Mouse (Mus musculus): Measurements from ENCODE around the gene Ppp2r1a.

Gene Ppp2r1a

GRCm38 (mm10) chr17:20944985-20945891 lies at the start of gene Ppp2r1a:
Gene Ppp2r1a (plus strand): TSS chr17:20945311.
- peak; percentile 99 for DNase-seq (ENCODE audit: low read depth)

- DNase-seq (ENCODE audit: low read depth): no peak
These were observed 40.1 kb upstream of the Ppp2r1a start, which contains the start of gene Vmn1r231 for GRCm38 (mm10) chr17:20904991-20905390. Gene Vmn1r231 (minus strand): TSS chr17:20905091.

- no peak for DNase-seq (ENCODE audit: low read depth)
These were observed 25.5 kb upstream of the Ppp2r1a start, which contains the start of gene Vmn1r232 for GRCm38 (mm10) chr17:20919614-20920013. Gene Vmn1r232 (minus strand): TSS chr17:20919714.

GRCm38 (mm10) chr17:20944226-20944625 lies 885 bp upstream of the Ppp2r1a start:
- peak; percentile 50 for DNase-seq (ENCODE audit: low read depth)

DNA sequence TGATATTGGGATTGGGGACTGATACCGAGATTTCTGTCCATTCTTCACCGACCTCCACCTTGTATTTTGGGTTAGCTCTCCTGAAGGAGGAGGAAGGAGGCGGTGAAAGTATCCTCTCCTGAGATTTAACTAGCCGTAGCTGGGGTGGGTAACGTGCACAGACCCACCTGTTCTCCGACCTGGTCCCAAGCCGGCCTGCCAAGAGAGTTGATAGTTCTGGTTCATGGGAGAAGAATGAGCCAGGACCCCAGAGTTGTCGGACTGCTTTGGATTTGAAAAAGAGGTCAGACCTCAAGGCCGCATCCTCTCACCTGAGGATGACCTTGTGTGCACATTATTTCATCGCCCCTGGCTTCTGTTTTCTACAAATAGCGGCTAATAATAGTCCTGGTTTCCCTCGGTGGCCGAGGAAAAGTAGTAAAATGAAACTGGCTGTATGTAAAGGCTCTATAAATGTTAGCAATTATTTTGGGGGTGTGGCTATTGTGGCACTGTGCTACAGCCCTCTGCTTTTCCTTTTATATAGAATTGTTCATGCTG lies 985 bp downstream of the Ppp2r1a start:
- peak; percentile 34 for DNase-seq (ENCODE audit: low read depth)

DNA sequence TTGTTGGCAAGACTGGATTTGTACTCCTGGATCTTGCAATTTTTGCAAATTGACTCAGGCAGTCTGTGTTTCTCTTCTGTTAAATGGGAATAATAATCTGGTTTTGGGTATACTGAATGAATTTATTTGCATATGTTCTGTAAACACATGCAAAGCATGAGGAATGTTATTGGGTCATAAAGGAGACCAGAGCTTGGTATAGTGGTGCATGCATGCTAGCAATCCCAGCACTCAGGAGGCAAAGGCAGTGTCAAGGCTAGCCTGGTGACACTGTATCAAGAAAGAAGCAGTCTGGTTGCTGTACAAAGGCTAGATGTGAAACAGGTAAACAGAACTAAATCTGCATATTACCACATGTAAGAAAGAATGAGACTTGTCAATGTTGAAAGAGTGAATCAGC lies 1.5 kb downstream of the Ppp2r1a start:
- no peak for DNase-seq (ENCODE audit: low read depth)

DNA sequence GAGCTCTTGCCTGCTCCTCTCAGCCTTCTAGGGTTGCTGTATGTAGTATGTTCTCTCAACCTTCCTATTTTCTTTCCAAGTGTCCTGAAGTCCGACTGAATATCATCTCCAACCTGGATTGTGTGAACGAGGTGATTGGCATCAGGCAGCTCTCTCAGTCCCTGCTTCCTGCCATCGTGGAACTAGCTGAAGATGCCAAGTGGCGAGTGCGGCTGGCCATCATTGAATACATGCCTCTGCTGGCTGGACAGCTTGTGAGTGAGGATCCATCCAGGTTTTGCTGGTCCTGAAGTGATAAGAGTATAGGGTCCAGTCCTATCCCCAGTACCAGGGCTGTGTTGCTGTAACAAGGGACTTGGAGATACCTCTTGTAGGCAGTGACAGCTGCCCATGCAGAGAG lies 15.3 kb downstream of the Ppp2r1a start:
- no peak for DNase-seq (ENCODE audit: low read depth)

- DNase-seq (ENCODE audit: low read depth): no peak
These were observed 20.3 kb downstream of the Ppp2r1a start for GRCm38 (mm10) chr17:20965421-20965820.

DNA sequence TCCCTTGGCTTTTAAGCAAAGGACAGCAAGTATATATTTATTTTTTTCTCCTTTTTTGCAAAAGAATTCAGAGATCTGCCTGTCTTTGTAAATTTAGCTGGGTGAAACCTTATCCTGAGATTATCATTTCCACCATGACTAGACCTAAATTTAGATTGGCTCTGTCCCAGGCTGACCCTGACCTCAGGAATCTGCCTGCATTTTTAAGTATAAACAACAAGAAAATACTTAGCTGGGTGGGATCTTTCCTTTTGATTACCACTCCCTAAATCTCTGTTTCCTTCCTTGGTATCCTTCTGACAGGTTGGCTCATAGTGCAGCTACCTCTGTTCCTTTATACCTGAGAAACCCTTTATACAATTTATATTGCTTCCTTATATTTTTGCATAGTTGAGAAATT lies 21.6 kb downstream of the Ppp2r1a start:
- DNase-seq (ENCODE audit: low read depth): peak; percentile 17

DNA sequence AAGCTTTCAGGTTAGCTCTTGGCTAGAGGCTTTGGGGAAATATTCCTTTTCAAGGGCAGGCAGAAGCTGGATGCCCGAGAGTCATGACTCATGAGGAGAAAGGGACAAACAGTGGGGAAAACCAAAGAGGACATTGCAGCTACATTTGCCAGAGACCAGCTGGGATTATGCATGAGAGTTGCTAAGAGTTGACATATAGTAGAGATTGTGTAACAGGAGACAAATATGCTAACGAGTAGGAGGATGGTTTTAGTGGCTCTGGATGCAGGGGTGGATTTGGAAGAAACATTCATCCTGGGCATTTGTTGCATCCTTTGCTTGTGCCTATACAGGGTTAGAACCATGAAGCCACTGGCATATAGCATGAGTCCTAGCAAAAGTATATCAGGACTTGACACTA lies 48.6 kb downstream of the Ppp2r1a start:
- no peak for DNase-seq (ENCODE audit: low read depth)

DNA sequence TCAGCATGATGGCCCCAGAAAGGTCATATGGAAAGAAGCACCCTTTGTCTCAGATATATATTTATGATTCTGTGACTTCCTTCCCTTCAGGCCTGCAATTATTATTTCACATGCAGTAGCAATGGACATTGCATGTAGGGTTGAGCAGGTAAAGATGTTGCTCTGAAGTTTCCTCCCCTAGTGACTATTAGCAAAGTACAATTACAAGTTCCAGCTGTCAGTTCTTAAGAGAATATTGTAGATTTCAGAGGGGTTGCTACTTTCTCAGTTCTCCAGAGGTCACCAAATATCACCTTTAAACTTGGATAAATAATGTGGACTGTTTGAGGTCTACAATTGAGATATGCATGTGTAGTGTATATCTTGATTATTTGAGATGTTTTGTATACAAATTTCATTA lies 51.3 kb downstream of the Ppp2r1a start, which contains the start of gene Vmn1r233:
Vmn1r233 (minus strand) TSS at position 101 of the 400 bp plus-strand sequence.
- DNase-seq (ENCODE audit: low read depth): no peak

DNA sequence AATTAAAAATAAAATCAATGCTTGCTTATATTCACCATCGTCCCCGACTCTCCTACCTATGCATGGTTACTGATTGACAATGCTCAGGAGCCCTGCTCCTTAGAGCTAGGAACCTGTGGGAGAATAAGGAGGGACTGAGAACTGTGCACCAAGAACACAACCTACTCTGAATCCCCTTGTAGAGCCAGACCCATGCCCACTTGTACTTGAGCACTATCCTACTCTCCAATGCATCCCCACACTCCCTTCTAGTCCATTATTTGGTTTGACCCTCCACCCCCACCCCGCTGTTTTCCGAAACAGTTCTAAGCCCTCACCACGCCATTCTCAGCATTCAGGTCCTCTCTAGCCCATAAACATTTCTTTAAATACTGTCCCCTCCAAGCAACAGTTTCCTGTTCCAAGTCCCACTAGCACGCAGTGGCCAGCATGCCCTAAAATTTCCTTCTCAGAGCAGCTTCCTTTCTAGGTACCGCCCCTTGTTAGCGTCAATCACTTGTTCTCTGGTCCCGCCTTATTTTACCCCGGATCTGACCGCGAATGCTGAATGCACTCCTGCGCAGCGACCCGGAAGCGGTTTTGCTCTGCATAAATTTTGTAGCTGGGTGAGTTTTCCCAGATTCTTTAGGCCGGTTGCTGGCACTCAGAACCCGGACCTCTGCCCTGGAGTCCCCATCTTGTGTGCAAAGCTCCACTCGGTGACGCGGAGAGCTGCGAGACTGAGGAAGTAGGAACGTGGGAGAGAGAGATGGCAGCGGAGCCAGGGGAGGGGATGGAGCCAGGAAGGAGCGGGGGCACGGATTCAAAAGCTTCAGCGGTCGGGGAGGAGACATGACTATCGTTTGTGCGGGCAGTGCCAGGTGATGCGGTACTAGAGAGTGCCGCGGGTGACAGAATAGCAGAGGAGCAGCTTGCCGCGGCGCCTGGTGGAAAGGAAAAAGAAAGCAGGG lies 63.5 kb downstream of the Ppp2r1a start, which contains the start of gene Zfp160:
Zfp160 (plus strand) TSS at position 522 of the 950 bp plus-strand sequence.
- DNase-seq (ENCODE audit: low read depth): peak; percentile 95

GRCm38 (mm10) chr17:21009726-21010125 lies 64.6 kb downstream of the Ppp2r1a start:
- no peak for DNase-seq (ENCODE audit: low read depth)
